Mouse (Mus musculus) left cerebral cortex, postnatal 10 days (tissue): ENCODE results near the gene Fermt3. TPM values are rescaled to one million over a fixed set of nuclear protein-coding genes. Genes with fewer than 3 reads are reported as not detected.

Source experiments
- DNase-seq, 2 experiments: peaks; one replicate each; pipeline ENCODE4 v3.0.0; 2021 to 2022; ENCODE audit warnings: low spot score in 2 of 2, mixed read lengths in 1 of 2; ENCODE audit errors: extremely low spot score in 1 of 2
- intact Hi-C: fragments of 180-260 bp; cut with DNase I; formaldehyde crosslinking; loops from one replicate; pipeline ENCODE4 v1.15.1; 2025
- total RNA-seq, 2 experiments: library from RNA; stranded (reverse); gene quantifications; 2 replicates each; pipeline ENCODE4 v1.2.3; 2021

Gene Fermt3
- total RNA-seq, 2 experiments from 2014 or later: 3.7 to 5.5 TPM

DNA sequence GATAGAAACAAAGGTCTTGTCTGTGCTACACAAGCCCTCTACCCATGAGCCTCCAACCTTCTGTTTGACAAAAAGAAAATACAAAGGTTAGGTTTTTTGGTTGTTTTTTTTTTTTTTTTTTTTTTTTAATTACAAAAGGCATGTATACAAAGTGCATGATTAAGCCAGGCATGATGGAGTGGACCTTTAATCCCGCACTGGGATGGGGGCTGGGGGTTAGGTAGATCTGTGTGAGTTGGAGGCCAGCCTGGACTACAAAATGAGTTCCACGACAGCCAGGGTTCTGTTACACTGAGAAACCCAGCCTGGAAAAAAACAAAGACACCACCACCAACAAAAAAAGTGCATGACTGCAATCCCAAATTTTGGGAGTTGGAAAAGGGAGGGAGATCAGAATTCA, 21.9 kb upstream of the Fermt3 start:
- DNase-seq: no peak
- intact Hi-C loops: no loop called here

DNA sequence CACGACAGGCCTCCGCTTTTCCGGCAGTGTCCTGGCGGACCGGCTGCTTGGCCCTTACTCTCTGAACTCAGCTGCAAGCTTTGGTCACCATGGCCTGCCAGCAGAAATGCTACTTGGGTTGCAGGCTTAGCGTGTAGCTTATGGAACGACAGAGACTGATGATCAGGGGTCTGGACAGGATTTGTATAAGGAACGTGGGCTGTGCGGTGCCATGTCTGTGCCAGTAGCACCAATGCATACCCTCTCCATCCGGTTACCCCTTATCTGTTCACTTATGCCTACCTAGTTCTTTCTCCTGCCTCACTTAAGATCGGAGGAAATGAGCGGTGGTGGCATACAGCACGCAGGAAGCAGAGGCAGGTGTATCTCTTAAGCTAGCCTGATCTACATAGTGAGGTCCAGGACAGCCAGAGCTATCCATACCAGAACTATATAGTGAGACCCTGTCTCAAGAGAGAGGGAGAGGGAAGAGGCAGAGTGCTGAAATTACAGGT, 21.4 kb upstream of the Fermt3 start:
- intact Hi-C loops: no loop called here
- DNase-seq: no peak

DNA sequence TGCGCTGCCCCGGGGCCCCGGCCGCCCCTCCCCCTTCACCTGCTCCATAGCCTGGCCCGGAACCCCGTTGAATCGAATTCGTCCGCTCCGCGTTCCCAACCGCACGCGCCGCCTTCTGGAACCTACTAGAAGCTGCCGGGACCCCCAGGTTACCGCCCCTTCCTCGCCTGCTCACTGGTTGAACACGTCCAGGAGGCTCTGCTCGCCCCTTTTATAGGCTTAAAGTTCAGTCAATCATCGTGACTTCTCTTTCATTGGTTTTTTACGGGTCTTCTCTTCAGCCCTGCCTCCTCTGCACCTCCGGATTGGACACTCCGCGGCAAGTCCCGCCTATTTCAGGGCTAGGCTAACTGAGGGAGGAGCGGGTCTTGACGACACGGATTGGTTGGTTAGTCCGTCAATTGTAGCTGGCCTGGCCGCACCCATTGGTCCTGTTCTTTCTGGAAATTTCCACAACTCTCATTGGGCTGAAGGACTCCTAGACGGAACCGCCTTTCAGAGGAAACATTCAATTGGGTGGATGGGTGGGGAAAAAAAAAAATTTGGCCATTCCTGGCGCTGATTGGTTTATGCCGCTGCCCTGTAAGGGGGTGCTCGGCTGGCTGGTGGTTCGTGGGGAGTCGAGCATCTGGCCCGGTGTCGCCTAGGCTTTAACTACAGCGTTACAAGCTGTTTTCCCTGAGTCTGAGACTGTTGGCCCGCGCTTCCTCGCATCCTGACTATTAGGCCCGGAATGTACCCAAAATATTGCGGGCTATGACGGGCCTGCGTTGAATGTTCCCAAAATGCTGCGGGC, 20.8 kb upstream of the Fermt3 start, which contains the start of gene Stip1:
TSS of gene Stip1 (minus strand) at position 127 of the 796 bp plus-strand sequence.
- intact Hi-C loops: no loop called here

DNA sequence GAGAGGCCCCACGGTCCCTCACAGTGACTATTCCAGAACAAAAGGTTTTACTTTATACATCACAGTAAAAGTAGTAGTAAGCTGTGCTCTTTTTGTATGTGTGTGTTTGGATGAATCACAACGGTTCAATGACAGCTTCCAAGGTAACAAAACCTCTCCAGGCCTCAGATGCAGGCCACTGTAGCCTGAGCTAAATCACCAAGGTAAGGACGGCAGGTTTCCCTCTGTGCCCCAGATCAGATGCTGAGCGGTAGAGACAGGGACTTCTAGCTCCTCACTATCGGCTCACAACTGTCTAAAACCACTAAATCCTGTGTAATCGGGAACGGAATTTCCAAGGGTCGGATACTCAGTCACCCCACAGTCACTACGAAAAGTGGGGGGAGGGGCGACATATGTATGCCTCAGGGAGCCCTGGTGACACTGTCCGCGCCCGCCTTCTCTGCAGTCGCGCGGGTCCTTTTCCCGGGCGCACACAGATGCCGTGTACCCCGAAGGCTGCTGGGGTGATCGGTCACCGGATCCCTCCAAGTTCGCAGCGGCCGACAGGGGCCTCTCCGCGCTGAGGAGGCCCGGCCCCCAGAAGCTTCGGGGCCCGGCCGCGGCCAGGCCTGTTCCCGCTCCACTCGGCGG, 19.9 kb upstream of the Fermt3 start:
- intact Hi-C loops: no loop called here
- DNase-seq: peak in 1 of 2 experiments; percentile 81

More for the DNA sequence above, 20.8 kb upstream of the Fermt3 start, which contains the start of gene Stip1:
- DNase-seq: peak; percentile 99 to 100

DNA sequence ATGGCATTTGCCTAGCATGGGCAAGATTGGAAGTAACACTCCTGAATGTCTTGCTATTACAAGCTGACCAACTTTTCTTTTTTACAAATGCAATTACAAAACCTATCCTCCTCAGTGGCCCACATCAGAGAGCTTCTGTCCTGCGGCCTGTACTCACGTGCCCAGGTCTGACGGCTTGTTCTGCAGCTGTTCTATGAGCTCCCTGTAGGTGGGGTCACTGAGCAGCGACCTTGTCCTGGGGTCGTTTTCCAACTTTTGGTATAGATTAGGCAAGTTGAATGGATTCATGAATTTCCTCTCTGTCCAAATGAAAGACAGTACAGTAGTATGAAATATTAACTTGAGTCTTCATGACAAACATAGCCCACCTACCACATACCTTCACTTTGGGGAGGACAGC, 14.7 kb upstream of the Fermt3 start:
- intact Hi-C loops: no loop called here
- no peak for DNase-seq

DNA sequence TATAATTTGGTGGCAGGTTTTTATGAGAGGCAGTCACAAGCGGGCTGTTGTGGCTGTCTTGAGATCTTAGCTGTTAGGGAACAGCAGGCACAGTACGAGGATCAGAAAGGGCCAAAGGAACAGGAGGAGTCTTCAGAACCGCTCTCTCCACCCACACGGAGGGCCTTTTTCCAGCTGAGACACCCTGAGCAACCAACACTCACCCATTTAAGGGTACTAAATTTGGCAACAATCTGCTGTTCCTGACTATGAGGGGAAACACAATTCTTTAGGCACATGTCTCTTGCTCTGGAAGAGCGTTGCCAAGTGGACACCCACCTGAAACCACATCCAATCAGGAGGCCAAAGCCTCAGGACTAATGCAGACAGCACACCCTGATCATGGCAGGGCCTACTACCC, 10.3 kb upstream of the Fermt3 start:
- no peak for DNase-seq
- intact Hi-C loops: loop anchor here (10.0 kb wide), 1 partner anchor 105 kb away; the partner anchor contains the start of genes Catsperz and Esrra

DNA sequence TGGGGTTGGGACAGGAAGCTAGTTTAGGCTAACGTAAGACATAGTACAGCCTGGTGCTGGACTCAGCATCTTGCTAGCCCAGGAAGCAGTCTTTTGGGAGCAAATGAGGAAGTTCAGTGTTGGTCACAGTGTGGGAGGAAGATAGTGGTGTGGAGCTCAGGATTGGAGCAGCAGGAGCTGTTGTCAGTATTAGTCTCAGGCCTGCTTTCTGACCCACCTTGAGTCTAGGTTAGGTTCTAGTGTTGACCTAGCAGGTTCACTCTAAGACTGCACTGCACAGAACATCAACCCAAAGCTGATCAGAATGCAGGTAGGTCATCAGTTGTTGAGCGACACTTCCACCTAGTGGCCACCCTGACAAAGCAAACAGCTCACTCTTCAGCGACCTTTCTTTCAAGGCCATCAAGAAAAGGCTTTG, 964 bp upstream of the Fermt3 start:
- DNase-seq: peak in 1 of 2 experiments; percentile 53
- intact Hi-C loops: loop anchor here (10.0 kb wide), 1 partner anchor 95 kb away; the partner anchor contains the start of genes Catsperz and Esrra

DNA sequence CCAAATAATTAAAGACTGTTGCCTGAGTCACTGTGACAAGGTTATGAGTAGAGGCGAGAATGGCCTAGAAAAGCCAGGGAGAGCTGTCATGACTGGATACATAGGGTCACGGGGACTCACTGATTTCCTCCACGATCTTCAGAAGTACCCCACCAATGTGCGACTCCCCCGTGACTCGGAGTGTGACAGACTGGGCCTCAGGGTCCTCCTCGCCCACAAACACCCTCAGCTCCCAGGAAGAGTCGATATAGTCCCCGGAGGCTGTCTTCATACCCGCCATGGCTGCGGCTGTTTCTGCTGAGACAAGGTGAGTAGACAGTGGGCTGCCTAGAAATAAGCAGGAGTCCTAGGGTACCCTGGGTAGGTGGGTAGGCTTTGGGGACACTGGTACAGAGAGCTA, 723 bp downstream of the Fermt3 start:
- intact Hi-C loops: no loop called here
- no peak for DNase-seq

DNA sequence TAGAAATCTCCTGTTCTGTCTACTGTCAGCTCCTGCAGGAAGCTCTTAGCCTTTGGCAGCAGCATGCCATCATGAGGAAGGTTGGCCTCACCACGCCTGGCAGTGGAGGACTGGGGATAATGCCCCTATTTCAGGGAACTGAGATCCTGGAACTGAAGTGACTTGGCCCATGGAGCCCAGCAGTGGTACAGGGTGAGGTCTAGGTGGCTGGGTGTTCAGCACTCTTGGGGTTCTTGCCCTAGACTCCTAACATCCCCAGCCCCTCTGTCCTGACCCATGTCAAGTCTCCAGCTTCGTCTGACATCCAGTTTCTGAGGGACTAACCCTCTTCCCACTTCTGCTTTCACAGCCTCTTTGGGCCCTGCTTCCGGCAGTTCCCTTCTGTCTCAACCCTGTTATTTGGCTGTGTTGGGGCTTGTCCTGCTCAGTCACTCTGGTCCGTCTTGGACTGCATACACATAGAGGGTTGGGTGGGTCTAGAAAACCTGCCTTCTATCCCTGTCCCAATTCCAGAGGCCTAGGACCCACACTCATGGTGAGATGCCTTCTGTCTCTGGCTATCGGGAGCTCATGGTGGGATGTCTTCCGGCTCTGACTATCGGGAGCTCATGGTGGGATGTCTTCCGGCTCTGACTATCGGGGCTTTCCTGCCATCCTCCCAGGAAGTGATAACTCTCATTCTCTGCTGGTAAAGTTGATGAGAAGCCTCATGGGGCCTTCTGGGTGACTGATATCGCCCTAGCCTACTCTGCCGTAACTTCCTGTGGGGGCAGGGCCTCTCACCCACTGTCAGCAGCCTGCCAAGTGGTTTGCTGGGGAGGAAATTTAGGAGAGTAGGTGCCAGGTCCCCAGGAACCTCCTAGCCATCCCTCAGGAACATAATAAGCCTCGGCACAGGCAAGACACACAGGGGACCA, 1.5 kb downstream of the Fermt3 start:
- intact Hi-C loops: no loop called here
- no peak for DNase-seq

DNA sequence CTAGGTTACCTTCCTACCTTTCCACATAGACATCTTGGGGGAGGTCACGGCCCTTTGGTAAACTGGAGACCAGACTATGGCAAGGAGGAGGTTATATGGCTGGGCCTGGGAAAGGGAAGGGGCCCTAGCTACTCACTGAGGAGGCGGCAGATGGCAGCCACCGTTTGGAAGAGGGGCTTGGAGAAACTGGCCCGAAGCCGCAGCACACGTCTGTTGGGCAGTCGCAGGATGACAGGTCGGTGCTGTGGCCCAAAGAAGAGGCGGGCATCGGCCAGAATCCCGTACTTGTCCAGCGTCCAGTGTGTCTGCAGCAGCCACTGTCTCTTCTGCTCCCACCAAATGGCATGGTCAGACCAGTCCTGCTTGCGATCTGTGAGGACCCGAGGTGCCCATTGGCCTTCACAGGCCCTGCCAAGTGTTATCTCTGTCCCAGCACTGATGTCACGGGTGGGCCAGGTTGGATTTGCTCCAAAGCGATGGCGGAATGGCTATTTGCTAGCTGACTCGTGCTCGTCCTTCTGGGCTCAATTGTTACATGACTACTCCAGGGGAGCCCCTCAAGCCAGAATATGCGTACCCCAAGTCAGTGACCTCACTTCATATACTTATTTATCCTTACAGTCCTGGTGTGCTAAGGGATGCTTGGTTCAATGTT, 4.7 kb downstream of the Fermt3 start:
- intact Hi-C loops: no loop called here

DNA sequence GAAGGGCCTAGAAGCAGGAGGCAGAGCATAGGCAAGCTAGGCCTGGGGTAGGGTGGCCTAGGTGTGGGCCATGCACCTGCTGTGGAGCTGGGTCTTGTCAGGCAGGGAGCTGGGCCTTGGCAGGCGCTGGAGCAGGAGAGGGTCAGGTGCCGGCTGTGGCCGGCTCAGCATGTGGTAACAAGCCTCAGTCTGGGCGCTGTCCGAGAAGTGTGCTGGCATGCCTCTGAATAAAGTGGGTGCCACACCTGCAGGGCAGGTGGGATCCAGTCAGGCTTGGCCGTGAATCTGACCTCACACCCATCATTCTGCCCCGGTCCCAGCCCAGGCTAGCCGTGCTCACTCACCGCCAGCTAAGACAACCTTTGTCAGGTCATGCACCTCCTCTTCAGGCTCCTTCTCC, 5.3 kb downstream of the Fermt3 start:
- intact Hi-C loops: no loop called here
- DNase-seq: no peak

More for the DNA sequence above, 4.7 kb downstream of the Fermt3 start:
- no peak for DNase-seq

DNA sequence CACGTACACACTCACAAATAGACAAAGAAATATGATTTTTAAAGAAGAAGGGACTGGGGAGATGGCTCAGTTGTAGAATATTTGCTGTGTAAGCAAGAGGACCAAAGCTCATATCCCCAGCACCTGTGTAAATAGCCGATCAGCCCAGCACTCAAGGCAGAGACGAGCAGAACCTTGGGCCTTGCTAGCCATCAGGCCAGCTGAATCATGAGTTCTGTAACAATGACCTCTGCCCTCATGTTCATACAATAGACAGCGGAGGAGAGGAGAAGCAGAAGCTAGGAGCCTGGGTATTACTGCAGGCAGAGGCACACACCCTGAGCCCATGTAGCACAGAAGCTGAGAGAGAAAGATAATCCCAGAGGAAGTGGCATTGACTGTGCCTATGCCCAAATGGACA, 6.8 kb downstream of the Fermt3 start:
- intact Hi-C loops: no loop called here

DNA sequence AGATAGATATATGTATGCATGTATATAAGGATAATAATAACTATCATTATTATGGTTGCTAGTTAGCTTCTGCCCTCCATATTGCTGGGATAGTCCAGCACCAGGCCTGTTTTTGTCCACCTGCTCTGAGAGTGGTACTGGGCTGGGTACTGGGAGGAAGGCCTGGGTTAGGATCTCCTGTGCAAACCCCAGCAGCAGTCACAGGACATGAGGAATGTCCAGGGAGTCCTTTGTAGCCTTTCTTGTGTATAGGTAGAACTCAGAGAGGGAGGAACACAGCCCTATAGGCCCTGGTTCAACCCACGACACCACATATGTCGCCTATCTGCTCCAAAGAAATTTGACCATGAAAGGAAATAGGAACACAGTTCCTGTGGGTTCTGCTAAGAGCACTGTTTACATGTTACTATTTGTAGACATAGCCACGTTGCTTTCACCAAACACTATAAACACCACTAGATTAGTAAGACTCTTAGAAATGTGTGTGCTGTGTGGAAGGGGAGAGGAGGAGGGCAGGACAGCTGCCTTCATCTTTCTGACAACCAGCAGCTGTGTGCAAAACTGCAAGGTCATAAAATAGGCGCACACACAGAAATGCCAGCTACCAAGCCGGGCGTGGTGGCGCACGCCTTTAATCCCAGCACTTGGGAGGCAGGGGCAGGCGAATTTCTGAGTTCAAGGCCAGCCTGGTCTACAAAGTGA, 12.2 kb downstream of the Fermt3 start:
- no peak for DNase-seq
- intact Hi-C loops: no loop called here

More for the DNA sequence above, 6.8 kb downstream of the Fermt3 start:
- DNase-seq: no peak

DNA sequence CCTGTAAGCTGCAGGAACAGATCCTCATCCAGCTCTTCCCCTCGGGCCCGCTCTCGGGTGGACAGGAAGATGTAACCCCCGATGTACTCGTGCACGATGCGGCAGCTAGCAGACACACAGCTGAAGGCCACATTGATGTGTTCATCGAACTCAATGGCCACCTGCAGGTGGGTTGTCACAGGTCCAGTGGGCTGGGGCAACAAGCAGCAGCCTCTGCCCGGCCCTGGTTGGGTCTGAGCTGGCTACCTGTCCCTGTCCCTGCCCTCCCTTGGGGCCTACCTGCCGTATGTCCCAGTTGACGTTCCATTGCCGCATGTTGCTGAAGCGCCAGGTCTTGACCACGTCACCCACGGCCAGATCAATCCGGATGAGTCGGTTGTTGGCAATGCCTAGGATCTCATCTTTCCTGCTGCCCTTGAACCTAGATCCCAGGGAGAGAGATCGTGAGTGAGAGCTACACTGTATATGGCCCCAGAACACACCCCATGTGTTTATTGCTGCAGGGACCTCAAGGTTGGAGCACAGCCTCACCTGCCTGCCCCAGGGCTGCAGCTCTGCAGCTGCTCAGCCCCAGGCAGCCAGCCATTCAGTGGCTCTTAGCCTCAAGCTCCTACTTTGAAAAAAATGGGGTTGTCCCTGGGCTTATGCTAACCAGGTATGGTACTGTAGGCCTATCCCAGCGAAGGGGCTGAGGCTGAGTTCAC, 19.8 kb downstream of the Fermt3 start:
- intact Hi-C loops: no loop called here
- DNase-seq: no peak

DNA sequence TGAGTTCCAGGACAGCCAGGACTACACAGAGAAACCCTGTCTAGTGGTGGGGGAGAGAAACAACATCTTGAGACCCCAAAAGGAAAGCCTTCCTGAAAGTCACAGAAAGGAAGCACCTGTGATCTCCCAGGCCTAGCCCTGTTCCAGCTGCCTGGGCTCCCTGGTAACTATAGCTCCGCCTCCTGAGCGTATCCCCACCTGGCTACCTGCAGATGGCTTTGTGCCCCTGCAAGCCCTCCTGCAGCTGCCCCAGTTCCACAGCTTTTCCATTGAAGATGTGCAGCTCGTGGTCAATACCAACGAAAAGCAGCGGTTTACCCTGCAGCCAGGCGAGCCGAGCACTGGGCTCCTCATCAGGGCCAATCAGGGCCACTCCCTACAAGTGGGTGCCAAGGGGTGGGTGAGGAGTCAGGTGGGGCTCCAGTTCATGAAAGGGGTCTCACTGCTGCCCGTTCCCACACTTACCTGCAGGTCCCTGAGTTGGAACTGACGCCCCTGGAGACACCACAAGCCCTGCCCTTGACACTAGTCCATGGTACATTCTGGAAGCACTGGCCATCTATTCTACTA, 21.5 kb downstream of the Fermt3 start:
- peak in 1 of 2 experiments; percentile 19 for DNase-seq
- intact Hi-C loops: no loop called here

DNA sequence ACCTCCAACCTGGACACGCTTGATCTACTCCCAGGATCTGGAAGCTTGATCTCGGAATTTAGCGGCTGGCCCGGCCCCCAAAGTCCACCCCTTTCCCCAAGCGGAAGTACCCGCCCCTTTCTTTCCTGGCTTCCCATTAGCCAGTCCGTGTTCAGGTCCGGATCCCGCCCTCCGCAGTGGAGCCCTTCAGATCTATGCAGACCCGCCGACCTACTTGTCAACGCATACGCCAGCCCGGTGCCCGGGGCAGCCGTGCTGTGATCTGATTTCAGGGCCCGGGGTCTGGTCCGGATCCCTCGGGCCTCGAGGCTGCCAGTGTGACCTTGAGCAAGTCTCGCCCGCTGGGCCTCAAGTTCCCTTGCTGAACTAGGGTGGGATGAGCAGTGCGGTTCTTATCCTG, 23.3 kb downstream of the Fermt3 start, which contains the start of the genes Nudt22 and Trpt1:
TSS of gene Nudt22 (minus strand) at position 112 of the 400 bp plus-strand sequence.
TSS of gene Trpt1 (plus strand) at position 126 of the 400 bp plus-strand sequence.
- DNase-seq: peak; percentile 75 to 92
- intact Hi-C loops: no loop called here
